Mouse (Mus musculus) kidney, postnatal 10 days (tissue): Measurements from ENCODE around the gene Haghl.

Source experiments
- DNase-seq: peaks from one replicate; pipeline ENCODE4 v3.0.0; 2021; ENCODE audit warnings: mixed read lengths

Gene Haghl

GRCm38 (mm10) chr17:25786280-25786679 is 807 bp upstream of the Haghl start, which contains the start of gene Ccdc78:
Gene Ccdc78 (plus strand): TSS chr17:25786580.
- DNase-seq, result no peak

GRCm38 (mm10) chr17:25783861-25784574 is 1.5 kb downstream of the Haghl start:
- no peak for DNase-seq

GRCm38 (mm10) chr17:25783086-25783485 is 2.4 kb downstream of the Haghl start:
- peak; percentile 57 for DNase-seq

GRCm38 (mm10) chr17:25781339-25781738 is 4.1 kb downstream of the Haghl start:
- DNase-seq, result no peak

GRCm38 (mm10) chr17:25777948-25778347 is 7.5 kb downstream of the Haghl start:
- no peak for DNase-seq

DNA sequence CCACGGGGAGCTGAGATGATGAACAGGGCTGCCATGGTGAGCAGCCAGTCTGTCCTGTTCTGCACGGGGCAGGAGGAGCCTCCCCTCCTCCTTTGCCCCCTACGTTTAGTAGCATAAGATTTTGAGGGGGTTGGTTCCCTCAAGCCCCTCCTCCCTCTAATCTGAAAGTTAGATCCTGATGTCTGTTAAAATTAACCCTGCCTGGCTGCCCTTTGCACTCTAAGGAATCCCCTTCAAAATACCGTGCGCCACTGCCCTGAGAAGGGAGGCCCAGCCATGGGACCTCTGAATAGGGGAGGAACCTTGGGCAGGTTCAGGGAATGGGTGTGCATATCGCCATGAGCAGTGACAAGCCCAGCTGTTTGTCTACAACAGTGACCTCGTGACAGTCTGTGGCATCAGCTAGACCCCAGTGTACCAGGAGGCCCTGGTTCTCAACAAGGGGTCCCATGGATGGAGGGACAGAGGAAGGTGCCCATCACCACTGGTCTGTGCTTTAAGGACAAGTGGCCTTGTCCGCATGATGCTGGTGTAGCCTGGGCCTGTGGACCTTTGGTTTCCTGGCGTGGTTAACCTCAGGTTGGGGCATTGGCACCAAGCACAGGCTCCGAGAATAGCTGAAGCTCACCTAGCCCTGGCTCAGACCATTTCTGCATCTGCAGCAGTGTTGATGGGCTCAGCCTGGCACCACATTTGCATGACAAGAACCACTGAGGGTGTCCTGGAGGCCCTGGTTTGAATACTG is 10.0 kb downstream of the Haghl start:
- DNase-seq, result peak; percentile 29

DNA sequence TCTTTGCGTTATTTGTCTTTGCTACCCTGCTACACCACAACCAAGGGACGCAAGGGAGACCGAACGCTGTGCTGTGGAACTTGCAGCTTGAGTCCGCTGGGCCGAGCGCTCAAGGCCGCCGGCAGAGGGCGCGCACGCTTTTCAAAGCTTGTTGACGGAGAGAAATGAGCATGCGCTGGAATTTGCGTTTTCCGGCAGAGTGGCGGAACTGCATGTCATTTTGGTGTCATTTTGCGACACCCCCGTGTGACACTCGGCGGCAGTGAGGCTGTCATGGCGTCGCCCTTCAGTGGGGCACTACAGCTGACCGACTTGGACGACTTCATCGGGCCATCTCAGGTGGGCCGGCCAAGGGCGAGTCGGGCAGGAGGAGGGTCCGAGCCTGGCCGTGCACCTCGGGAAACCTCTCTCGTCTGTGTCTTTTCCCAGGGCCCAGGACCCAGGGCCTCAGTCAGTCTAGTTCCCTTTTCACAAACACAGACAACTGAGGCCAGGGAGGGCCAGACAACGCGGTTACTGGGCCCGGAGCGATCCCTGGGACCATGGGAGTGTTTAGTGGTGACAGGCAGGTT is 11.8 kb downstream of the Haghl start, which contains the start of gene Narfl:
Gene Narfl (plus strand): TSS at position 228 of the 572 bp plus-strand sequence.
- peak; percentile 99 for DNase-seq

DNA sequence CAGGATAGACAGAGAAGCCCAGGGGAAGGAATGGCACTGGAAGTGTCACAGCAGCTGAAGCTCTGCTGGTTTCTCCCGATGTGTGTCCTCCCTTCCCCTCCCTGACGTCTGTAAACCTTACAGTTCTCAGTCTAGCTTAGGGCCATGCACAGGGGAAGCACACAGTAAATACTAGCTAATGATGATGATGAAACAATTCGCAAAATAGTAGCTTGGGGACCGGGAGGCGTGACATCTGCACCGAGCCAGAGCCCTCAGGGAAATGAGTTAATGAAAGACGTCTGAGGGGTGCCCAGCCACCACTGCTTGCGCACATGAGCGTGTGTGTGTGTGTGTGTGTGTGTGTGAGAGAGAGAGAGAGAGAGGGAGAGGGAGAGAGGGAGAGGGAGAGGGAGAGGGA is 16.1 kb downstream of the Haghl start:
- DNase-seq, result no peak

DNA sequence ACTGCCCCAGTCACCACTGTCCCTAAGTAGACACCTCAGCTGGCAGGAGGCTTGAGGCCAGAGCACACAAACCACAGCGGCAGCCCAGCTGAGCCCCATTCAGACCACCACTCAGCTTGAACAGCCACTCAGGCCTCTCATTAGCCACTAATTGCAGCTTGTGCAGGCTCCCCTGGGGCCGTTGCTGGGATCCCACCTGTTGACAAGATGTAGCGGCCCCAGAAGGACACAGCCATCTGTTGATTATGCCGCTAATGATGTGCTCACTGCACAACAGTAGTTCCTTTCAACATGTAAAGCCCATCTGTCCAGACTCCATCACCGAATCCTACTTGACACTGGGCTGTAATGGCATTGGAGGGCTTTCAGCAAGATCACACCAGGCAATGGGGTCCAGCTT is 19.6 kb downstream of the Haghl start:
- DNase-seq, result no peak

DNA sequence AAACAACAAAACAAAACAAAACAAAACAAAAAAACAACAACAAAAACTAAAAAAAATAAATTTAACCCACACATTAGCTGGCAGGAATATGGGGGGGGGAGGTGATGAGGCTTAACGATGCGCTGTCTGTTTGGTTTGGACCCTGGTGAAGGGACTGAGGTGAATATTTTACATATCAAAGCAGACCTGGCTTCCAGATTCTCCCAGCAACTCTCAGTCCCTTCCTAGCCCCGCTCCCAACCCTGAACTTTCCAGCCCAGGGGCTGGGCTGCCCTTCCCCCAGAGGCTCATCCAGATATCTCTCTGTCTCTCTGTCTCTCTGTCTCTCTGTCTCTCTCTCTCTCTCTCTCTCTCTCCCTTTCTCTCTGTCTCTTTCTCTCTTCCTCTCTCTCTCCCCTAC is 22.9 kb downstream of the Haghl start:
- no peak for DNase-seq

- peak; percentile 57 for DNase-seq
Observed at GRCm38 (mm10) chr17:25761561-25761970, 23.9 kb downstream of the Haghl start.

- no peak for DNase-seq
Observed at GRCm38 (mm10) chr17:25760148-25760547, 25.3 kb downstream of the Haghl start.

DNA sequence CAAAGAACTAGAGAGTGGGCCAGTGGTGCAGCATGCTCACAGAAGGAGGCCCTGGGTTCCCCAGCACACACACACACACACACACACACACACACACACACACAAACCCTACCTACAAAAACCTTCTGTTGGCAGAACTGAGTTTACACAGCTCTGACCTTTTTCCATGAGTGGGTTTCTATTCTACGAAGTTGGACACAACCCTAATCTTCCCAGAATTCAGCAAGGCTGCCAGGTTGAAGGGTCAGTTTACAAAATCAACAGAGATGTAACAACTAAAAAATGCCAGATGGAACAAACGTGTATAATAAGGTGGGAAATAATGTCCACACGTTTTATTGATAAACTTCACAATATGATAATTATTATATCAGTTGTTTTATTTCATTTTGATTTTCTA is 27.8 kb downstream of the Haghl start:
- no peak for DNase-seq

GRCm38 (mm10) chr17:25756378-25757242 is 28.9 kb downstream of the Haghl start:
- no peak for DNase-seq

- DNase-seq, result no peak
Observed at GRCm38 (mm10) chr17:25755627-25756377, 29.7 kb downstream of the Haghl start.

GRCm38 (mm10) chr17:25755086-25755485 is 30.4 kb downstream of the Haghl start:
- no peak for DNase-seq

DNA sequence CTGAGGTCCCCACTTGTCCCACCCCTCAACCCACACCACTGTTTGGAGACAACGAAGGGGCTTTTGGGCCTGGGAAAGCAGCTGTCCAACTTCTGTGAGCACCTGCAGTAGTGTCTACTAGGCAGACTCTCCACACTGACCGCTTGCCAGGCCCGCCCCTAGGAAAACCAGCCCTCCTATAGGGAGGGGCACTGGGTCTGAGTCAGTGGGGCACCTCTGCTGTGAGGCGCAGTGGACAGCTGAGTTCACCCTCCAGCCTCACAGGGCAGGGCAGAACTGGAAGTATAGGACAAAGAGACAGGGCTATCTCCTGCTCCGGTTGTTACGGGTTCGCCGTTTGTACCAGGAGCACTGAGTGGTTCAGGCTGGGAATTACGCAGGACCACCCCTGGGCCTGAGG is 31.2 kb downstream of the Haghl start, which contains the start of gene Msln:
Gene Msln (minus strand): TSS at position 138 of the 400 bp plus-strand sequence.
- DNase-seq, result no peak

- peak; percentile 79 for DNase-seq
Observed at GRCm38 (mm10) chr17:25751446-25751845, 34.0 kb downstream of the Haghl start.

DNA sequence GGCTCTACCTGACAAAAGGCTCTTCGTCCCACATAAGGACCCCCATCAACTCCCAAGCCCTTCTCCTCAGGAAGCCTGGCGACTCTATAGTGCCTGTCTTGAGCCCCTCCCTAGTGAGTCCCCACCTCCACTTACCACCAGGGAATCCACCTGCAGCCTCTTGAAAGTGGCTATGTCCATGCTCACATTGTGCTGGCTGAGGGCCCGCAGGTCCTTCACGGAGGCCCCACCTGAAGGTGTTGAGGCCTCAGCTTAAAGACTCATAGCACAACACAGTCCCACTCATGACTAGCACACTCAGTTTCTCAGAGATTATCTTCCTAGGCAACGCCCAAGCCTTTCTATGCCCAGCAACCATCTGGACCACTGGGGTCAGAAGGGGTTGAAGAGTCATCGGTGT is 36.2 kb downstream of the Haghl start:
- no peak for DNase-seq

GRCm38 (mm10) chr17:25748238-25748637 is 37.2 kb downstream of the Haghl start:
- DNase-seq, result no peak

GRCm38 (mm10) chr17:25744311-25744710 is 41.2 kb downstream of the Haghl start:
- no peak for DNase-seq

GRCm38 (mm10) chr17:25743831-25744230 is 41.6 kb downstream of the Haghl start:
- DNase-seq, result no peak
